Mouse (Mus musculus): Measurements from ENCODE around the gene Mex3a.

The Mex3a gene

DNA sequence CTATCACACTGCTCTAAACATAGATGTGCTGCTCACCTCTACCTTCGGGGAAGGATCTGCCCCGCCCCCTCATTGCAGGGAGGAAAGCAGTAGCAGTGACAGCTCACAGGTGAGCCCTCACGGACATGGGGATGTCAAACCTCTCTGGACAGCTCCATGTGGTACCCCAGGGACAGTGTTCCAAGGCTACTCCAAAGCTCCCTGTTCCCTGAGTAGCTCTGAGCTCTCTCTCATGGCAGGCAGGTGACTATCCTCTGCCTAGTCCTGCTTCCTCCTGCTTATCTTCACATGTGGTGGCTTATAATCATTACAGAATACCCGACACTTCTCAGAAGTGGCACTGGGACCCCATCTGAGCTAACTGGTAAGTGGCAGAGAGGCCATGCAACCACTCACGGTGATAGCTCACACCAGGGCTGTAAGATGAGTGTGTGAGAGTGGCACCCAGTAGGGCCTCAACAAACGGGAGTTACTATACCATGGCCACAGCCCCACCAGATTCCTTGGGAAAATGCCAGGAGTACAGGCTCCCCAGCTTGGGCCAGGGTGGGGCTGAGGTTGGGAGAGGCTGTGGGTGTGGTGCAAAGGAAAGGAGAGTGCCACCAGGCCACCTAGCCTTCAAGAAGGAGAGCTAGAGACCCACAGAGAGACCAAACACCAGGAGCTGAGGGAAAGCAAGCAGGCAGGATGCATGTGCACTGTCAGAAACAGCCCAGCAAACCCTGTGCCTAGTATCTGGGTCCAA, 14.7 kb downstream of the Mex3a start:
- no peak for DNase-seq

GRCm38 (mm10) chr3:88548180-88548917, 16.2 kb downstream of the Mex3a start, which contains the start of gene Rab25:
Rab25 (minus strand) TSS chr3:88548300.
- DNase-seq = peak; percentile 69

DNA sequence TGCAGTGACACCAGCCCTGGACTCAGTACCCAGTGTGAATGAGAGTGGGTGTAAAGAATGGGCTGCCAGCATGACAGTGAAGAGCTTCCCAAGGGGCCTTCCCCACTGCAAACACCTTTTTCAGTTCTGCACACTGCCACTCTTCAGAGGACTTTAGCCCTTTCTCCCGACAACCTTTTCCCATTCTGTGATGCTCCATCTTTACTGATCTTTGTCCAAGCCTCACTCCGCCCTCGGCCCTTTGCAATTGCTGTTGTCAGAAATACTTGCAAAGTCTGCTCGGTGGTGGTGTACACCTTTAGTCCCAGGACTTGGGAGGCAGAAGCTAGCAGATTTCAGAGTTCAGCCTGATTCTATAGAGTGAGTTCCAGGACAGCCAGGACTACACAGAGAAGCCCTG, 19.4 kb downstream of the Mex3a start:
- peak; percentile 25 for DNase-seq

GRCm38 (mm10) chr3:88552082-88552645, 20.0 kb downstream of the Mex3a start:
- DNase-seq = peak; percentile 53

DNA sequence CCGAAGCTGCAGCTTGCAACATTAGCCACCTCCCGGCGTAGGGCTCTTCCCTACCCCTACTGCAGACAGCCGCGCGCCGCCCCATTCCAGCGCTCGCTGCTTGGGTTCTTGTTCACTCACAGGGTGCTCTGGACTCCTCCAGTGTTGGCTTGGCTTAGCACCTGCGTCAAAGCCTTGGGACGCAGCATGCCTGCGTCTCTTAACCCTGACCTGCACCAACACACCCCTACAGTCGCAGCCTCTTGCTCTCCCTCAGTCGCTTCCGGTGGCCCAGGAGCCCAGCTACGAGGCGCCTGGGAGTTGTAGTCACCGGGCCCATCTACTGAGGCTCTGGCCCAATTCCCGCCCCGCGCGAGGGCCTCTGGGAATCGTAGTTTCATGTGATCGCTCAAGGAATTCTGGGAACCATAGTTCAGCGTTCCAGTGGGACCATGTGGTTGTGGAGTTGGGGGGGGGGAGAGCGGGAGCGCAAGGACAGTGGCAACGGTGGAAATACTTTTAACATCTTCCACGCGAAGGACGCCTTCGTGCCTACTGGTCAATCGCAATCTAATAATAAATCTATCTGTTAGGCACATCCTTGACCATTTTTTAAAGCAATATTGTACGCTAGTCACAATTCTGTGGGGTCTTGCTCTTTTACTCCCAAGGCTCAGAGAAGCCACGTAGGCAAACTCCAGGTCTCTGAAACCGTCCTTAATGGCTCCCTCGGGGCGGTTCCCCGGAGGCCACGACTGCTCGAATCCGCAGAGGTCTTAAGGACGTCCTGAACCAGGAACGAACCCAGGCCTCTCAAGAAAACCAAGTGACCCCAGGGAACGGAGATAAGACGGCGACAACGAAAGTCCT, 20.7 kb downstream of the Mex3a start, which contains the start of gene Lamtor2:
TSS of gene Lamtor2 (minus strand) at position 399 of the 849 bp plus-strand sequence.
- peak; percentile 99 for DNase-seq

GRCm38 (mm10) chr3:88553525-88553879, 21.3 kb downstream of the Mex3a start, which contains the start of gene Ubqln4:
Ubqln4 (plus strand) TSS chr3:88553758.
- peak; percentile 96 for DNase-seq

GRCm38 (mm10) chr3:88553880-88554586, 21.8 kb downstream of the Mex3a start:
- no peak for DNase-seq

DNA sequence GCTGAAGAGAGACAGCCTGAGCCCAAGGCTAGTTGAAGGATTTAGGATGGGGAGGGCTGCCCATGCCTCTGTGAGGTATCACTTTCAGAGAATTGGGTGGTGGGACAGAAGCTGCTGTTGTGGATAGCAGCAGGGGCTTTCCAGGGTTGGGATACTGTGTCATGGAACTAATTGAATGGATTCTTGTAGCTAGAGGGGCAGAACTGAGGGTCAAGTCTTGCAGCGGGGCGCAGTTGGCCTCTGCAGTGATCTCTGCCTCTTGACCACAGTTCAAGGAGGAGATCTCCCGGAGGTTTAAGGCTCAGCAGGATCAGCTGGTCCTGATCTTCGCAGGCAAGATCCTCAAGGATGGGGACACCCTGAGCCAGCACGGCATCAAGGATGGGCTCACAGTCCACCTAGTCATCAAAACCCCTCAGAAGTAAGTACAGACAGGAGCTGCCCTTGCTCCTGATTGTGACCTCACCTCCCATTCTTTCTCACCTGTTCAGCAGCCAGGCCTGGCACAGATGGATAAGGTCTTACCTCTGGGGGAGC, 22.9 kb downstream of the Mex3a start:
- no peak for DNase-seq

GRCm38 (mm10) chr3:88555731-88556130, 23.5 kb downstream of the Mex3a start:
- DNase-seq = no peak

DNA sequence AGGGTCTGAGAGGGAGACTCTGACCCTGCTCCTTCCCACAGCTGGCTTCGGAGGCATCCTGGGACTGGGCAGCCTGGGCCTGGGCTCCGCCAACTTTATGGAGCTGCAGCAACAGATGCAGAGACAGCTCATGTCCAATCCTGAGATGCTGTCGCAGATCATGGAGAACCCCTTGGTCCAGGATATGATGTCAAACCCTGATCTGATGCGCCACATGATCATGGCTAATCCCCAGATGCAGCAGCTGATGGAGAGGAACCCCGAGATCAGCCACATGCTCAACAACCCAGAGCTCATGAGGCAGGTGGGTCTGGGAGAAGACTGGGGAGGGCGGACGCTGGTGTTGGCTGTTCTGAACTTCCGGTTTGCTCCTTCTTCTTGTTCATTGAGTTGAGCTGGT, 24.4 kb downstream of the Mex3a start:
- DNase-seq = no peak

GRCm38 (mm10) chr3:88559596-88559995, 27.4 kb downstream of the Mex3a start:
- peak; percentile 25 for DNase-seq

GRCm38 (mm10) chr3:88561989-88562388, 29.8 kb downstream of the Mex3a start:
- DNase-seq = peak; percentile 81

- no peak for DNase-seq
Observed at GRCm38 (mm10) chr3:88563442-88563841, 31.2 kb downstream of the Mex3a start.

GRCm38 (mm10) chr3:88563966-88564365, 31.8 kb downstream of the Mex3a start:
- no peak for DNase-seq

DNA sequence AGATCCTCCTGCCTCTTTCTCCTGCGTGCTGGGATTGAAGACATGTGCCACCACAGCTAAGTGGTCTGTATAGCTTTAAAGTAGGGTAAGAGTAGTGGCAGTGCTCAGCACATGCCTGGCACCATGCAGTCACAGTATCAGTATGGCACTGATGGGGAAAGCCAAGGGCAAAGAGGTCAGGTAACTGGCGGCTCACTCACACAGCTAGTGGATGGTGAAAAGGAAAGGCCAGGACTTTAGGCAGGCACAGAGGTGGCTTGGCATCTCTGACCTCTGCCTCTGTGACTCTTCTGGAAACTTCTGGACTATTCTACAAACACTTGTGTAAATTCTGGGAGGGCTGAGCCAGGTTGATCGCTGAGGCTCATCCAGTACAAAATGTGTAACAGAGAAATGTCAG, 33.9 kb downstream of the Mex3a start:
- DNase-seq = no peak

GRCm38 (mm10) chr3:88566536-88567061, 34.4 kb downstream of the Mex3a start:
- no peak for DNase-seq

GRCm38 (mm10) chr3:88567892-88568291, 35.7 kb downstream of the Mex3a start:
- no peak for DNase-seq

- no peak for DNase-seq
Observed at GRCm38 (mm10) chr3:88568615-88569014, 36.4 kb downstream of the Mex3a start.

DNA sequence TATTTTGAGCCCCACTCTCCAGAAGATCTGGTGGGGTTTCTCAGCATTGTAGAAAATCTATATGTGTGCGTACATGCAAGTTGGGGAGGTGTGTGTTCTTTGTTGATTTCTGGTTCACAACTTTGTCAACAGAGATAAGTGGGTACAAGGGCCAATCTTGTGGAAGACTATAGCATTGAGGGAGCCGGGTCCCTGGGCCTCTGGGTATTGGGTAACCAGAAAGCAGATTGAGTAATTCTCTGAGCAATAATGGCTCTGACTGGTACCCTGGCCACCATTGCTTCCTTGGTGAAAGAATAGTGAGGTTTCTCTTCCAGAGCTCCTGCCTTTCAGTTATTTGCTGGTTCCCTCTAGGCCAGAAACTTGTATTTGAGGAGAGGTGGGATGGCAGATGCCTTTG, 36.9 kb downstream of the Mex3a start:
- no peak for DNase-seq

DNA sequence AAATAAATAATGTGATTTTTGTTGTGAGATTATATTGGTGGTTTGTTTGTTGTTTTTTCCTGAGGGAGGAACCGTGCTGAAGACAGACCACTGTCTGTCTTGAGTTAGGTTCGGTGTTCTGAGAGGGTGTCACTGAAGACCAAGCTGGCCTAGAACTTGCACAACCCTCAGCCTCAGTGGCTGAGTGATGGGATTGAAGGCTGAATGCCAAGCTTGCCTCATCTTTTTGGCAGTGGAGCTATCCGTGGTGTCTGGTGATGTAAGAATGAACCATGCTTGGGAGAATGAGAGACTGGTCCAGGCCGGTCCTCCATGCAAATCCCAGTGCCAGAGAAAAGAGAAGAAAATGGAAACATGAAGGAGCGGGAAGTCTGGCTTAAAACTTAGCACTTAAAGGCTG, 37.5 kb downstream of the Mex3a start:
- no peak for DNase-seq

DNA sequence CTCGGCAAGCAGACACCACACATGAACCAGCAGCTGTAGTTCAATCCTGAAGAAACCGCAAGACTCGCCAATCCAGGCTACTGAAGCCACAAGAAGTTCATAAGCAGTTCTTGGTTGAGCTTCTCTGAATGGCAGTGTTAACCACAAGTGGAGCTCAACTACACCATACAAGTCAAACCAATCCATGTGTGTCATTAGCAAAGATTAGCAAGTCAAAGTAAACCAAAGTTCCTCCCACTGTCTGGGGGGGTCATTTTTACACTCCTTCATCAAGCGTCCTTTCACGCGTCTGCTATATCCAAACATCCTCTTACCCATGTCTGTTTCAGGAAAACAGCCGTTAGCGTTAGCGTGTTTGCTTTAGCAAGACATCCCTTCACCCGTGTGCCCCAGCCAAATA, 38.1 kb downstream of the Mex3a start:
- DNase-seq = no peak

- no peak for DNase-seq
Observed at GRCm38 (mm10) chr3:88571856-88572255, 39.7 kb downstream of the Mex3a start.
